Mouse (Mus musculus): Measurements from ENCODE around the gene 2410002F23Rik.
"Not testable (repeated sequence)": the region's sequence is repeated elsewhere in the genome, so short reads cannot be mapped to it uniquely, and the experiment has no call there.

2410002F23Rik gene

GRCm38 (mm10) chr7:44276461-44277249 is 30.1 kb downstream of the 2410002F23Rik start:
- Histone ChIP-seq H3K27me3 (ENCODE audit: control insufficient read depth, insufficient read depth, low read length, poor library complexity, severe bottlenecking) (no peaks in the 10 kb centered on the region; the same call in 1 of the 2 replicates), H3K36me3 (ENCODE audit: control insufficient read depth, insufficient read depth, low read length, poor library complexity, severe bottlenecking) (no peaks in the 10 kb centered on the region)
- DNase-seq (ENCODE audit: low read depth, low spot score), result no peak

GRCm38 (mm10) chr7:44277250-44277622 is 30.7 kb downstream of the 2410002F23Rik start:
- Histone ChIP-seq H3K36me3 (ENCODE audit: control insufficient read depth, insufficient read depth, low read length, poor library complexity, severe bottlenecking) (no peaks in the 10 kb centered on the region), H3K27me3 (ENCODE audit: control insufficient read depth, insufficient read depth, low read length, poor library complexity, severe bottlenecking) (no peaks in the 10 kb centered on the region; the same call in 1 of the 2 replicates)
- peak; percentile 83 for DNase-seq (ENCODE audit: low read depth, low spot score)

GRCm38 (mm10) chr7:44280959-44281358 is 34.4 kb downstream of the 2410002F23Rik start:
- H3K27me3 ChIP-seq (ENCODE audit: control insufficient read depth, insufficient read depth, low read length, poor library complexity, severe bottlenecking), result no peaks in the 10 kb centered on the region; the same call in 1 of the 2 replicates
- H3K36me3 ChIP-seq (ENCODE audit: control insufficient read depth, insufficient read depth, low read length, poor library complexity, severe bottlenecking), result no peaks in the 10 kb centered on the region
- peak; percentile 36 for DNase-seq (ENCODE audit: low read depth, low spot score)

- Histone ChIP-seq H3K36me3 (ENCODE audit: control insufficient read depth, insufficient read depth, low read length, poor library complexity, severe bottlenecking) (no peaks in the 10 kb centered on the region), H3K27me3 (ENCODE audit: control insufficient read depth, insufficient read depth, low read length, poor library complexity, severe bottlenecking) (no peaks in the 10 kb centered on the region; the same call in 1 of the 2 replicates)
- DNase-seq (ENCODE audit: low read depth, low spot score), result no peak
These were observed 35.1 kb downstream of the 2410002F23Rik start for GRCm38 (mm10) chr7:44281586-44281985.

- H3K36me3 ChIP-seq (ENCODE audit: control insufficient read depth, insufficient read depth, low read length, poor library complexity, severe bottlenecking), result no peaks in the 10 kb centered on the region
- DNase-seq (ENCODE audit: low read depth, low spot score), result no peak
- H3K27me3 ChIP-seq (ENCODE audit: control insufficient read depth, insufficient read depth, low read length, poor library complexity, severe bottlenecking), result no peaks in the 10 kb centered on the region; the same call in 1 of the 2 replicates
These were observed 41.2 kb downstream of the 2410002F23Rik start for GRCm38 (mm10) chr7:44287760-44288159.

- DNase-seq (ENCODE audit: low read depth, low spot score), result no peak
- H3K36me3 ChIP-seq (ENCODE audit: control insufficient read depth, insufficient read depth, low read length, poor library complexity, severe bottlenecking), result no peaks in the 10 kb centered on the region
These were observed 44.5 kb downstream of the 2410002F23Rik start for GRCm38 (mm10) chr7:44290986-44291385.

GRCm38 (mm10) chr7:44291418-44291817 is 44.9 kb downstream of the 2410002F23Rik start:
- H3K36me3 ChIP-seq (ENCODE audit: control insufficient read depth, insufficient read depth, low read length, poor library complexity, severe bottlenecking), result no peaks in the 10 kb centered on the region
- no peaks in the 10 kb centered on the region; the same call in none of the 2 replicates for H3K27me3 ChIP-seq (ENCODE audit: control insufficient read depth, insufficient read depth, low read length, poor library complexity, severe bottlenecking)
- DNase-seq (ENCODE audit: low read depth, low spot score), result no peak

More at GRCm38 (mm10) chr7:44290986-44291385, 44.5 kb downstream of the 2410002F23Rik start:
- no peaks in the 10 kb centered on the region; the same call in none of the 2 replicates for H3K27me3 ChIP-seq (ENCODE audit: control insufficient read depth, insufficient read depth, low read length, poor library complexity, severe bottlenecking)

GRCm38 (mm10) chr7:44297501-44297900 is 51.0 kb downstream of the 2410002F23Rik start:
- H3K27me3 ChIP-seq (ENCODE audit: control insufficient read depth, insufficient read depth, low read length, poor library complexity, severe bottlenecking); H3K36me3 ChIP-seq (ENCODE audit: control insufficient read depth, insufficient read depth, low read length, poor library complexity, severe bottlenecking); DNase-seq (ENCODE audit: low read depth, low spot score): not testable (repeated sequence)

All from splenic B cell, adult 2 months (primary cell).